Mouse (Mus musculus) thymus, postnatal 0 days (tissue): ENCODE data around the gene Chrna7. TPM values are rescaled to one million over a fixed set of nuclear protein-coding genes. Genes with fewer than 3 reads are reported as not detected.

Source experiments
- DNase-seq: peaks from one replicate; pipeline ENCODE4 v3.0.0-alpha.2; 2015; ENCODE audit warnings: low spot score
- polyA plus RNA-seq: library from polyadenylated mRNA; unstranded; fragments of >200 nt; fragmentation: Nextera tagmentation; extraction: Ambion mirVana; gene quantifications from 2 replicates; pipeline ENCODE4 v1.2.1, GENCODE M21; 2015

Gene Chrna7
- not detected in 2 replicates for polyA plus RNA-seq

DNA sequence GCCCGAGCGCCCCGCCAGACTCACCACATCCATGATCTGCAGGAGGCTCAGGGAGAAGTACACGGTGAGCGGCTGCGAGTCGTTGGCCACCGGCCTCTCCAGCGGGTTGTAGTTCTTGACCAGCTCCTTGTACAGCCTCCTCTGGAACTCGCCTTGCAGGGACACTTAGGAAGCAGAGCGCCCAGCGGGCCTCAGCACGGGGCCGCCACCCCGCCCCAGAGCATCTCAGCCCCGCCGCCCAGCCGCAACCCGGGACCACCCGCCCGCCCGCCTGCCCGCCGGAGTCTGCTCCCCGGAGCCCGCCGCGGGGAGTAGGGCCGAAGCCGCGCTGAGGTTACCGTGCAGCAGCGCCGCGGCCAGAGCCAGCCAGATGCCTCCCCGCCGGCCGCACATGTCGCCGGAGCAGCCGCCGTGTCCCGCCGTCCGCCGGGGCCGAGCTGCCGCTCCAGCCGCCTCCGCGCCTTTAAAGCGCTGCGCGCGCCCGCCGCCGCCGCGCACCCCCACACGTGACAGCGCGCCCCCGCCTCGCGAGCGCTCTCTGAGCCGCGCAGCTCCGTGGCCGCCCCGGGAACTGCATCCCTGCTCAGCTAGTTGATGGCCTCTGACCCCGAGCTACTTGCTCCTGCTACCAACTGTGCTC, at the start of gene Chrna7:
Gene Chrna7, minus strand, starts transcription at position 486 of the 640 bp plus-strand sequence.
- peak; percentile 29 for DNase-seq

DNA sequence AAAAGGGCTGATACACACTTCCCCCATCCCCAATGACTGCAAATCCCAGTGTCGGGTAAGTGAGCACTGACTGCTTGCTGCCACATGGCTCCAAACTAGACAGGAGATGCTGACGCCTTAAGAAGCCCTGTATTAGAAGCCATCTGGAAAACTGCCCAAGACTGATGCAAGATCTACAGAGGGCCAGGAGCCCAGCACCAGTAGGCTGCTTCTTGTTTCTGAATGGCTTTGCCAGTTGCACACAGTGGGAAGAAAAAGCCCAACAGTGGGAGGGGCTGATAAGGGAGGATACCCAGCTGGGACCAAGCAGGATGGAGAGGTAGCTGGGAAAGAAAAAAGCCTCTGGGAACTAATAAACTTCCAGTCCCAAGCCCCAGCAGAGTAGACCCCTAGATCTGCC, 37.0 kb upstream of the Chrna7 start:
- DNase-seq = no peak

DNA sequence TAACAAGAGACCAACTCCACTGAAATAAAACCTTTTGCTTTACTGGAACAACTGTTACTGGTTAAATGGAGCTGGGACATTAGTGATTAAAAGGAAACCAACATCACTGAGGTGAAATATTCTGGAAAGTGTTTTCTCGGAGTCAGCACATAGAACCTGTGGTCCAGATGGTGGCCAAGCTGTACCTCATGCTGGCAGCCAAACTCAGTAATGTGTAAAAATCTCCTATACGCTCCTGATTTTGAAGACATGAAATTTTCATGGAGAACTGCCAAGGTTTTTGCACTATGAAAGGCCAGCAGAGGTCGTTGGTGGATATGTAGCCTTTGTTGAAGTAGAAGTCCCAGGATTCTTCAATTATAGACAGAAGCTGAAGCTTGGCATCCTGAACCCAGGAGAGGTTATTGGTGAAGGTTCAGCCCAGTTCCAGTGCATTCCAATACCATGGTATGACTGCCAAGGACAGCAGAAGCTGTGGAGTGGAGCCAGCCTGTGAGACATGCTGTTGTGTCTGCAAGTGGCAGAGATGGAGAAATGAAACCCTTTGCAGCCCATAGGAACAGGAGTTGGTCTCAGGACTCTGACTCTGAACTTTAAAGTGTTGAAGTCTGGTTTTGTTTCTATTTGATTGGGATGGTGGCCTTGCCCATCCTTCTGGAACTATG, 25.6 kb upstream of the Chrna7 start:
- no peak for DNase-seq

DNA sequence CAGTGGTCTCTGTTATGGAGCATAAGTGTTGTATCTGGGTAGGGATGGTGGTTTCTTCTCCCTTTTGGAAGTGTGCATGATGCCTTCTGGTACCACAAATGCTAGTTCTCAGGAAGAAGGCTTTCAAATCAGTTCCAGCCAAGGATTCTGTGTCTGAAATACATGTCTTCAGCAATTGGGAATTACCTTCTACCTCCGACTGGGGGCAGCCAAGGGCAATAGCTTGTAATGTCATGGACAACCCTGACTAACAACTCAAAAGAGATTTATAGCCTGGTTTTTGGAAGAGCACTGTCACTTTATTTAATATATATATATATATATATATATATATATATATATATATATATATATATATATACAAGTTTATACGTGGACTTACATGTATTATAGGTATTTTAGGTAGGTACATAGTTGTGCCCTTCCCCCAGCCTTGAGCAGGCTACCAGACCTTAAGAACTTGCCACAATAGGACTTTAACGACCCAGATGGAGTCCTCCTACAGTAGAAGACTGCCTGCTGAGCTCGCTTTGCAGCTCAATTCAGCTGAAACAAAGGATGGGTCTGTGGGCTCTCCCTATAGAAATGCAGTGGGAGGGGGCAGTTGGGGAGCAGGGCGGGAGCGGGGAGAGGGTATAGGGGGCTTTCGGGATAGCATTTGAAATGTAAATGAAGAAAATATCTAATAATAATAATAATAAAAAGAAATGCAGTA, 12.9 kb upstream of the Chrna7 start:
- DNase-seq = no peak

DNA sequence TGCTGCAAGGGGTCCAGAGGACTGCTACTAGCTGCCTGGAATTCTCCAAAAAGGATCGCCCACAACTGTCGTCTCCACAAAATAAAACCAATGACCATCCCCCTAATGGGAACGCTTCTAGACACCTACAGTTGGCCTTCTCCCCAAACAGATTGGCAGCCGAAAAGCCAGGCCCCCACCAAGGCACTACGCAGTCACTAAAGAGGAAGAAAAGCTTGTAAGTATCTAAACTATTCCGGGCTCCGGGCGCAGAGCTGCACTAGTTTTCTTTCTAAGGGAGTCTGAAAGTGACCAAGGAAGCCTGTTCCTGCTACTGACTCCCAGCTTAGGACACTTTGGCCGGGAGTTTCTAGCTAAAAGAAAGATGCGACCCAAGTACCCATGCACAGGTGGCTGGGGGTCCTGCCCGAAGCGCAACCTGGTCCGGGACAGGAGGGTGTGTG, 707 bp downstream of the Chrna7 start:
- no peak for DNase-seq

DNA sequence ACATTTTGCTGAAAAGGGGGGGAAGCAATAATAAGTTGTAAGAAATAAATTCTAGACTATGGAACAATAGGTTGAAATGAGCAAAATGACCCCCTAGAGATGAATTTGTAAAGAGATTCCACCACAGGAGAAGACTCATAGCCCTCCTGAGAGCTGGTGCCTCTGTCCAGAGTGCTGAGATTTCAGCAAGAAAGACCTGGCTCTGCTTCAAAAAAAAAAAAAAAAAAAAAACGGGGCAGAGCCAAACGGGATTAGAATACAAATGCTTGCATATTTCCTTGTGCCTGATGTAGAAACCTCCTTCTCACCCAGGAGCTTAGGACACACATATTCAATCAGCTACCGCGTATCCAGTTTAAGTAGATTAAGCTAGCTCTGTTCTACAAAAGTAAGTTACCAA, 2.9 kb downstream of the Chrna7 start:
- no peak for DNase-seq

DNA sequence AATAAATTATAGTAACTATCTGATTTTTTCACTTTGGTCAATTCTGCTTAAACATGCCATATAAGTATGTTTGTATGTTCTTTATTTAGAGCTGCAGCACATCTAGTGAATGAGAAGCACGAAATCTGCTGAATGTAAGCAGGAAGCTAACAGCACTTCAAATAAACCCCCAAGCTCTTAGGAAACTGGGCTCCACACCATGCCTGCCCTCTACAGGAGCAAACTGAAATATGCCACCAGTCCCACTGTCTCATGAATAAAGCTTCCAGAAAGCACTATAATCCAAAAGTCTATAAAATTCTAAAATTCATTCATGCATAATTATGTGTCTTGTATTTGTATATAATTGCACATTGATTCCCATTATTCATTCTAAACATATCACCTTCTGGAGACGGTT, 5.2 kb downstream of the Chrna7 start:
- no peak for DNase-seq

DNA sequence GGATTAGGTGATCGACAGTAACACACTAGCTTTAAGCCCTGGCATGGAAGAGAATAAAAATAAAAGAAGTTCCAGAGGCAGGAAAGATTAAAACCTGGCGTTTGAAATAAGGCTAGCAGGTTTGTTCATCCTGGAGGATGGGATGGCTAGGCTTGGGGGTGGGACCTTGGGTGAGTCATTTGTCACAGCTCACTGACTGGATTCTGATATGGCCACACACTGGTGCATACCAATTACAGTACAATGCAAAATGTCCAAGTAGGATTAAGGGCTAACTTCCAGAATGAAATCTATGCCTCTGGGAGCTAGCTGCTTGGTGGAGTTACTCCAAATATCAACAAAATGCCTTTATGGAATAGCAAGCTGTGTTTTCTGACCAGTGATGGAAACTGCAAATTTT, 16.8 kb downstream of the Chrna7 start:
- no peak for DNase-seq

DNA sequence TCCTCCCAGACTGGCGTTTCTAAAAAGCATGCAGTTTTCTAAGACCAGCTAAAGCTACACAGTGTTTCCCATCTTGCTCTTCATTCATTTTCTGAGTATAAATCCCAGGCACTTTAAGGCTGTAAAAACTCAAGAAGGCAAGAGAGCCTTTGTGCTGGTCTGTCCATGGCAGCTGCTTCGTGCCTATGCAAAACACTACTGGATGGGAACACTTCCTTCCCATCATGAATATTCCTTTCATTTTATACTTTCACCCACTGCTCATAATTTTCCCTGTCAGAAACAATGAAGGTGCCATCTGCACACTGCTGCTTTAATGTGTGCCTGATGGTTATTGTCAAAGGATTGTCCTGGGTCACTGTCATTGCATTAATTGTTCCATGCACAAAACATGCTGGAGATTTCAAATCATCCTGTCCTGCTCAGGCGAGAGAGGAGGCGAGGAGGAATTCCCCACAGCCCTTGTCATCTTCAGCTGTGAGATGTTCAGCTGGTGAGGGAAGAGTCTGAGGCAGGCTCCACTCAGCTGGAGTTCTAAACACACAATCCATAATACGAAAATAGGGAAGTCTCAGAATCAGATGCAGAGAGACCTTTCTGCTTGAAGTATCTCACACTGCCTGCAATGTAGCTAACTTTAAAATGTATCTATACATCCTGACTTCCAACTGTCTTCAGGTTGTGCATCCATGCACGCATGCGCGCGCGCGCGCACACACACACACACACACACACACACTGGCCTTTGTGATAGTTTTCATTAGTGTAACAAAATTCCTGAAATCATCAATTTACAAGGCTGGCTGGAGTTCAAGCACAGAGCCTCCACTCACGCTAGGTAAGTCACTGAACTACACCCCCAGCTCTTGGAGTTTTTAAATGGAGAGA, 22.5 kb downstream of the Chrna7 start:
- DNase-seq = no peak

DNA sequence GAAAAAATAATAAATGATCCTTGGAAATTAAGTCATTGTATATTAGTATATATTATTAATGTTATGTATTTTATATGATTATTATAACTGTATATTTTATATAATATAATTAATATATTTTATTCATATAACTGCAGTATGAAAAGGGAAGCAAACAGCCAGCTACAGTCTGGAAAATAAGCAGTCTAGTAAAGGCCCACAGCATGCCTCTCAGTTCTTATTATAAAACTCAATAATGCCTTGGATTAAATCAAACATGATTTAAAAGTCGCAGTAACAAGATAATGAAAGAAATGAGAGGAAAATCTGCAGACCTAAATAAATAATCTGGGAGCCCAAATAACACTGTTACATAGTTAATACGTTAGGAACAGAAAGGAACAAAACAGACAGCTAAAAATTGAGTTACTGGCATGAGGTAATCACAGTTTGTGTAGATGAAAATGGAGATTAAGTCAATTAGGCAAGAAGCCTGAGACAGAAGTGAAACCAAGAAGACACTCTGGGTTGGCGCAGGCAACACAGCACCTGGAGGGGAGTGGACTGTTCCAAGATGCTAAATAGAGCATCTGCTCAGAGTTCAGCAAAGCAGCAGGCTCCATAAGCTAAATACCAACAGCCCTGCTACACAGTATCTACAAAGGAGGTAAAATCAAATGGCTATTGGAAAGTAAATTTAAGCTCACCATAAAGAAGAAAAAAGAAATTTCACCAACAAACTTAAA, 42.1 kb downstream of the Chrna7 start:
- DNase-seq = no peak

DNA sequence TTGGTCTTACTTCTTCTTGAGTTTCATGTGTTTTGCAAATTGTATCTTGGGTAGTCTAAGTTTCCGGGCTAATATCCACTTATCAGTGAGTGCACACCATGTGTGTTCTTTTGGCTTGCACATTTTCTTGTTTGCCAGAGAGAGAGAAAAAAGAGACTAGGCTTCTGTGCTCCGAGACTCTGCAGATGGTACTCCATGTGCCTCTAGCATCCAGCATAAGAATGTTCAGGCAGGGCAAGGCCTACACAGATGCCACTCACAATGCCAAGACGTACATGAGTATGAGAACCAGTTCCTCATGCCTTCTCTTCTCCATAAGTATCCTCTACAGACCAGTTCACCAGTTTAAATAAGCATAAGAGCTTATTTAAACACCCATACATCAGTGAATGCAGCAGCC, 47.8 kb downstream of the Chrna7 start:
- DNase-seq = no peak

DNA sequence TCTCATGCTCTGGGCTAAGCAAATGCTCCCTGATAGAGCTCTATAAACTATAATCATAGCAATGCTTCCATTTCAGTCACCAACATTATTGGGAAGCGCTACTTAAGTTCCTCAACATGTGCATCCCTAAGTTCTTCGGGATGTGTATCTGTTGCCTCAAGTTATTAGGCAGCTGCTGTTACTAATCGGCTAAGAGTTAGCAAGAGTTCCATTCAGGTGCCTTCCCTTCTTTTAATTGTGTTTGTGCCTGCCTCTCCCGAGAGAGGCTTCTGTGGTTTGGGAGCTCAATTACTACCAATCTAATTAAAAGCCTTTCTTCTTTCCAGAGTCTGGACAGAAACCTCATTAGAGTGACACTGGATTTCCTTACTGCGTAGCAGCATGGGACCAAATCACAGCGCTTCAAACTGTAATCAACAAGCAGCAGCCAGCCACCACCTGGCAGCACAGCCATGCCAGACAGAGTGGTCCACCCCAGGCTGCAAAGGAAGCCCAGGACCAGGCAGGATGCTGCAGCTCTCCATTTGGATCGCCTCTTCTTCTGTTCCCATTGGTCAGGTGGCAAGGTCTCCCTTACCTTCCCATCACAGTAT, 50.0 kb downstream of the Chrna7 start:
- no peak for DNase-seq

DNA sequence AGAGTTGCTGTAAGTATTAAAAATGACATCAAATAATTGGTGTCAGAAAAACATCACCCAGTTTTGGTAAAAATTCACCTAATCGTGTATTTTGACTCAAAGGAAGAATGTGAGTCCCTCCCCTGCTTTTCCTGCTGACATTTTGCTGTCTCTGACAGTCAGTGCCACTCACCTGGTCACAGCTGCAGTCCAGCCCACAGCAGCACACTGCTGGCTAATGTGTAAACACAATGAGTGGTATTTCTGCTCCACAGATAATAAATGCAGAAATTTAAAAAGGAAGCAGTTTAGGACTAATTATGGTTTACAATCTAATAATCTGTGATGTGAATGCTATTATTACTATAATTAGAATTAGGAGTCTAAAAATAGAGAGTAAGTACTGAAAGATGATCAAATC, 59.1 kb downstream of the Chrna7 start:
- DNase-seq = no peak

DNA sequence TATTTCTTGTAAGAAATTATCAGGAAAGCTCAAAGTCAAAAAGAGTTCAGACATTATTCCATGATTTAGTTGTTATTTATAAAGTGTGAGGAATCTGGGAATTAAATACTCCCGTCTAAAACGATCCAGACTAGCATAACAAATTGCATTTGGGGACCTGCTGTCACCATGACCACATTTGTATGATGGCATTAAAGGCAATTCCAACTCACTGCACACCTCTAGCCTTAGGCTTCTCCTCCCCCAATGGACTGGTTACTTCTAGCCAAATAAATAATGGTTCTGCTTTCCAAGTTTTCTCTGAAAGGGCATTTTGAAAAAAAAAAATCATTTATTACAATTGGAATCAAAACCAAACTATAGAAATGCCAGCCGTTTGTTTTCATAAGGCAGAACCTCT, 63.6 kb downstream of the Chrna7 start:
- no peak for DNase-seq

DNA sequence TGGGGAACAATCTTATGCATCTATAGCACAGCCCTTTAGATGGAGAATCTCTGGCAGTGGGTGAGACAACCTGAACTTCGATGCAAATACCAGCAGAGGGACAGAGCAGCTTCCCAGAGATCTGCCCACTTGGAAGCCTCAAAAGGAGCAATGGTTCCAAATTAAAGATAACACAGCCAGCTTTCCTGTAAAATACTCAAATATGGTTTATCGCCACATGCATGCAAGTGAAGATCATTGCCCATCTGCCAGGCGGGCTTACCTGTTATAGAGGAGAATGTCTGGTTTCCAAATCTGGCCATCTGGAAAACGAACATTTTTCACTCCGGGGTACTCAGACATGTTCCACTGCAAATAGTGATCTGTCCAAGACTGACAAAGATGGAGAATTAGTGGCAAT, 64.0 kb downstream of the Chrna7 start:
- no peak for DNase-seq

DNA sequence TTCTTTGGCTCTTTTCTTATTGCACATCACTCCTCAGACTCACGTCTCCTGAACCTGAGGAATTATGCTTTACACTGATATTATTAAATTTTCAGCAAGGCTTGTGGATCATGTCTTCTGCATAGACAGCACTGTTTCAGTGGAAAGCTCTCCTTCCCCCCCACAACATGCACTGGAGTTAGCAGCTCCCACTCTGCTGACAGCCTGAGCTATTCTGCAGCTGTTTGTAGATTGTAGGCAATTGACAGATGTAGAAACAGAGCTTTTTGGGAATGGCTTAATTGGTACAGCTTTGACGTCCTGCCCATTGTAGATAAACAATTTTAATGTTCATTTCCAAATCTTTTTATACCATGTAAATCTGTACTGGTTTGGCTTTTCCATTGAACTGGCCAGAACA, 89.8 kb downstream of the Chrna7 start:
- DNase-seq = no peak

DNA sequence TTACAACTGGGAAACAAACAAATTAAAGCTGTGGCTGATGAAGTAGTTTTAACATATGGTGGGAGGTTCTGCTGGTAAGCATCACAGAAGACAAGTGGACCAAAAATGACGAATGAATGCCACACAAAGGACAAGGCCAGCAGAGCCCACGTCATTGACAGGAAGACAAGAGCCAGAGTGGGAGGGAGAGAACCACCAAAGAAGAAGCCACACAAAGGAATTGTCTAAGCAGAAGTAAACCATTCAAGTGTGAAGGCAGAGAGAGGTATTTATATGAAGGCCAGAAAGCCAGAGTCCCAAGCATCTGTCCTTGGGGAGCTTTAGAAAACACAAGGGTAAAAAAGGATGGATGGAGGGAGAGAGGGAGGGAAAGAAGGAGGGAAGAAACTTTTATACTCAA, 98.7 kb downstream of the Chrna7 start:
- no peak for DNase-seq

DNA sequence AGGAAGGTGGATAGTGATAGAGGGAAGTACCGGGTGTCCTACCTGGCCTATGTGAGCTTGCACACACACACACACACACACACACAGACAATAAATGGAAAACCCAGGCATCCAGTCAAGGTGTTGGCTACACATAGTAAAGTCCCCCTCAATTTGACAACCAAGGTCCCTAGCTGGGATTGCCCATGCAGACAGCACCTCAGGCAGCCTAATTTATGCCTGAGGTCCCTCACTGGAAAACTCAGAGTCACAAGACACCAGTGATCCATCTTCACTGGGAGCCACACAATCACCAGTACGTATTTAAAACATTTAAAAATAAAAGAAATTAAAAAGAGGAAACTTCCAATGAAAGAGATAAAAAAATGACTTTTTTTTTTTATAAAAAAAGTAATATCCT, 99.1 kb downstream of the Chrna7 start:
- no peak for DNase-seq

DNA sequence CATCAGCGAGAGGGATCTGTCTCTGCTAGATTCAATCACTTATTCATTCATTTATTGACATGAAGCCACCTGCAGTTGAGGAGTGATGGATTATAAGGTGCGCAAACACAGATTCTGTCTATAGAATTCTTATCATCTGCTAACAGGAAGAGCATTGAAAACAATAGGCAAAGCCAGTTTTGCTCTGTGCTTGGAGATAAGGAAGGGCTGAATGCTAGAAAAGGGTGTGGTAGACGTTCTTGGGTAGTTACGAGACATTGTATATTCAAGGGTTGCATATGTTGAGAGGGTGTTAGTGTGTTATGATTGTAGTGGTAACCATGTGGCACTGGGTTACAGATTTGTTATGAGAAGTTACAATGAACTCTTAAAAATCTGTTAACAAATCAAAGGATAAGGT, 103.0 kb downstream of the Chrna7 start:
- DNase-seq = no peak

DNA sequence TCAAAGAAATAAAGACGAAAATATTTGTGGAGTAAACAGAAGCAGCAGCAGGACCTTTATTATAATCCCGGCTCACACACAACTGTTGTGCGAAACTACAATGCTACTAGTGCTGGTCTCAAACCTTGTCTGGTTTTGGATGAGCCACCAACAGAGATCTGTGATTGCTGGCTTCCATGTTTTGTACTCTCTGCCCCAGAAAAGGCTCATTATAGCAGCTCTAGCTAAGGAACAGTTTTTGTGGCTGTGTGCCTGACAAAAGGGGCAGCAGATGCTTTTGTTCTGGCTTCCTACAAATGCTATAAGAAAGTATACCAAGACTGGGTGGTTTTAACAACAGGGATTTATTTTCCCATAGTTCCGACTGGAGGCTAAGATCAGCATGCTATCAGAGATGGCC, 126.4 kb downstream of the Chrna7 start:
- no peak for DNase-seq
